Mouse (Mus musculus) forebrain, embryonic 13.5 days (tissue): ENCODE measurements around the gene Ptprj. TPM values are rescaled to one million over a fixed set of nuclear protein-coding genes. Genes with fewer than 3 reads are reported as not detected.

ENCODE experiments used
- ATAC-seq: fragments of 200-750 bp; cut with Nextera tagmentation; 2 replicates; pipeline ENCODE4 v1.8.0; 2017
- H3K27ac ChIP-seq: fragments of 300-500 bp; sonication (generic); 2 replicates; pipeline ENCODE4 v1.5.1; 2015; ENCODE audit warnings: inconsistent platforms, mild to moderate bottlenecking, moderate library complexity
- H3K27me3 ChIP-seq: fragments of 300-500 bp; sonication (generic); 2 replicates; pipeline ENCODE4 v1.6.1; 2015; ENCODE audit warnings: mild to moderate bottlenecking, inconsistent platforms
- H3K36me3 ChIP-seq: fragments of 300-500 bp; sonication (generic); 2 replicates; pipeline ENCODE4 v1.6.1; 2015; ENCODE audit warnings: mild to moderate bottlenecking, inconsistent platforms; ENCODE audit not compliant: poor library complexity, severe bottlenecking
- H3K4me1 ChIP-seq: fragments of 300-500 bp; sonication (generic); 2 replicates; pipeline ENCODE4 v1.6.1; 2015; ENCODE audit warnings: inconsistent platforms
- H3K4me2 ChIP-seq: fragments of 300-500 bp; sonication (generic); 2 replicates; pipeline ENCODE4 v1.6.1; 2015; ENCODE audit warnings: inconsistent platforms, mild to moderate bottlenecking, moderate library complexity
- H3K4me3 ChIP-seq: fragments of 300-500 bp; sonication (generic); 2 replicates; pipeline ENCODE4 v1.5.1; 2015; ENCODE audit warnings: mild to moderate bottlenecking, inconsistent platforms
- H3K9ac ChIP-seq: fragments of 300-500 bp; sonication (generic); 2 replicates; pipeline ENCODE4 v1.6.1; 2015; ENCODE audit warnings: mild to moderate bottlenecking, inconsistent platforms
- H3K9me3 ChIP-seq: fragments of 300-500 bp; sonication (generic); replicated peaks from 2 replicates; pipeline ENCODE4 v1.6.1; 2016; ENCODE audit warnings: inconsistent platforms
- WGBS: fragments of 180-500 bp; shearing (Covaris S2); methylation state at CpG from one replicate; pipeline ENCODE4 v1.1.7; 2015; 5-methylcytosine and 5-hydroxymethylcytosine counted together
- polyA plus RNA-seq: library from polyadenylated mRNA; unstranded; fragments of >200 nt; fragmentation: Nextera tagmentation; extraction: Ambion mirVana; gene quantifications from 2 replicates; pipeline ENCODE4 v1.2.1, GENCODE M21; 2015

The Ptprj gene
- polyA plus RNA-seq, 1 experiment from 2014 or later: 2.1 TPM

GRCm38 (mm10) chr2:90588141-90588540 lies 7.7 kb upstream of the Ptprj start:
- 96% methylated on average over 1 of the region's 1 CpGs for WGBS
- Histone ChIP-seq H3K36me3 (no peaks in the 10 kb centered on the region), H3K9me3 (no peaks in the 10 kb centered on the region; the same call in 1 of the 2 replicates), H3K4me3 (no peak overlapping the region), H3K27me3 (no peaks in the 10 kb centered on the region), H3K9ac (no peak overlapping the region), H3K4me1 (no peaks in the 10 kb centered on the region), H3K4me2 (no peak overlapping the region), H3K27ac (no peak overlapping the region)
- ATAC-seq: no peak

- WGBS: 49% methylated on average over 4 of the region's 4 CpGs
- Histone ChIP-seq H3K4me2 (no peak overlapping the region), H3K27ac (no peak overlapping the region), H3K36me3 (no peaks in the 10 kb centered on the region), H3K4me1 (peaks cover 7% of the 10 kb centered on the region; the same call in 1 of the 2 replicates), H3K9me3 (no peaks in the 10 kb centered on the region), H3K4me3 (no peak overlapping the region), H3K27me3 (peaks cover 7% of the 10 kb centered on the region; the same call in 1 of the 2 replicates), H3K9ac (no peak overlapping the region)
- ATAC-seq: no peak
These were observed 4.1 kb upstream of the Ptprj start for GRCm38 (mm10) chr2:90584506-90584905.

- ATAC-seq: no peak
- no peaks in the 10 kb centered on the region for H3K36me3 ChIP-seq
- H3K27ac ChIP-seq: no peak overlapping the region
- peaks cover 12% of the 10 kb centered on the region for H3K4me1 ChIP-seq
- H3K4me2 ChIP-seq: no peak overlapping the region
- H3K9ac ChIP-seq: no peak overlapping the region
- H3K27me3 ChIP-seq: peaks cover 7% of the 10 kb centered on the region; the same call in 1 of the 2 replicates
- H3K9me3 ChIP-seq: no peaks in the 10 kb centered on the region
- no peak overlapping the region for H3K4me3 ChIP-seq
- WGBS: 19% methylated on average over 5 of the region's 5 CpGs
These were observed 3.2 kb upstream of the Ptprj start for GRCm38 (mm10) chr2:90583628-90584131.

- Histone ChIP-seq H3K4me2 (no peak overlapping the region), H3K9ac (no peak overlapping the region), H3K4me3 (no peak overlapping the region), H3K27me3 (peaks cover 7% of the 10 kb centered on the region; the same call in 1 of the 2 replicates), H3K27ac (no peak overlapping the region), H3K36me3 (no peaks in the 10 kb centered on the region), H3K4me1 (peaks cover 12% of the 10 kb centered on the region), H3K9me3 (no peaks in the 10 kb centered on the region)
- no peak for ATAC-seq
- 47% methylated on average over 2 of the region's 2 CpGs for WGBS
These were observed 2.4 kb upstream of the Ptprj start for GRCm38 (mm10) chr2:90582814-90583213.

- H3K9ac ChIP-seq: no peak overlapping the region
- no peak for ATAC-seq
These were observed 1.9 kb upstream of the Ptprj start for GRCm38 (mm10) chr2:90582311-90582710.

GRCm38 (mm10) chr2:90581796-90582125 lies 1.3 kb upstream of the Ptprj start:
- no peaks in the 10 kb centered on the region for H3K9me3 ChIP-seq
- H3K27me3 ChIP-seq: peaks cover 7% of the 10 kb centered on the region; the same call in 1 of the 2 replicates
- peaks cover 12% of the 10 kb centered on the region for H3K4me1 ChIP-seq
- H3K36me3 ChIP-seq: no peaks in the 10 kb centered on the region
- no peak overlapping the region for H3K27ac ChIP-seq
- 63% methylated on average over 1 of the region's 1 CpGs for WGBS
- ATAC-seq: no peak
- no peak overlapping the region for H3K4me2 ChIP-seq
- no peak overlapping the region for H3K4me3 ChIP-seq
- no peak overlapping the region for H3K9ac ChIP-seq

More at GRCm38 (mm10) chr2:90582311-90582710, 1.9 kb upstream of the Ptprj start:
- H3K36me3 ChIP-seq: no peaks in the 10 kb centered on the region
- peaks cover 12% of the 10 kb centered on the region for H3K4me1 ChIP-seq
- H3K4me3 ChIP-seq: no peak overlapping the region
- no peak overlapping the region for H3K27ac ChIP-seq
- no peak overlapping the region for H3K4me2 ChIP-seq
- peaks cover 7% of the 10 kb centered on the region; the same call in 1 of the 2 replicates for H3K27me3 ChIP-seq
- WGBS: 74% methylated on average over 4 of the region's 4 CpGs
- no peaks in the 10 kb centered on the region for H3K9me3 ChIP-seq

- peak overlapping the region; percentile 81 for H3K4me3 ChIP-seq
- no peaks in the 10 kb centered on the region for H3K9me3 ChIP-seq
- peaks cover 7% of the 10 kb centered on the region; the same call in 1 of the 2 replicates for H3K27me3 ChIP-seq
- ATAC-seq: no peak; the same call in 1 of the 2 replicates
- H3K27ac ChIP-seq: peak overlapping the region; percentile 75
- H3K4me1 ChIP-seq: peaks cover 12% of the 10 kb centered on the region
- peak overlapping the region; percentile 81 for H3K9ac ChIP-seq
- no peaks in the 10 kb centered on the region for H3K36me3 ChIP-seq
- 16% methylated on average over 11 of the region's 11 CpGs for WGBS
- H3K4me2 ChIP-seq: peak overlapping the region; percentile 97
These were observed 754 bp upstream of the Ptprj start for GRCm38 (mm10) chr2:90581006-90581795.

GRCm38 (mm10) chr2:90579728-90580235 lies 665 bp downstream of the Ptprj start:
- peak overlapping the region; percentile 75 for H3K27ac ChIP-seq
- H3K4me3 ChIP-seq: peak overlapping the region; percentile 81
- H3K9ac ChIP-seq: peak overlapping the region; percentile 81
- ATAC-seq: peak; percentile 59
- no peaks in the 10 kb centered on the region for H3K36me3 ChIP-seq
- peaks cover 7% of the 10 kb centered on the region; the same call in 1 of the 2 replicates for H3K27me3 ChIP-seq
- no peaks in the 10 kb centered on the region for H3K9me3 ChIP-seq
- H3K4me1 ChIP-seq: peaks cover 12% of the 10 kb centered on the region
- WGBS: 0% methylated on average over 44 of the region's 44 CpGs
- H3K4me2 ChIP-seq: peak overlapping the region; percentile 97

GRCm38 (mm10) chr2:90579038-90579727 lies 1.3 kb downstream of the Ptprj start:
- Histone ChIP-seq H3K4me1 (peaks cover 12% of the 10 kb centered on the region), H3K9ac (peak overlapping the region; percentile 81), H3K27me3 (peaks cover 7% of the 10 kb centered on the region; the same call in 1 of the 2 replicates), H3K4me3 (peak overlapping the region; percentile 81), H3K9me3 (no peaks in the 10 kb centered on the region), H3K27ac (peak overlapping the region; percentile 75), H3K4me2 (peak overlapping the region; percentile 97), H3K36me3 (no peaks in the 10 kb centered on the region)
- WGBS: 2% methylated on average over 23 of the region's 23 CpGs
- peak; percentile 31 for ATAC-seq

- H3K27me3 ChIP-seq: peaks cover 5% of the 10 kb centered on the region; the same call in 1 of the 2 replicates
These were observed 2.8 kb downstream of the Ptprj start for GRCm38 (mm10) chr2:90577451-90578279.

GRCm38 (mm10) chr2:90576936-90577335 lies 3.5 kb downstream of the Ptprj start:
- H3K9ac ChIP-seq: no peak overlapping the region
- no peaks in the 10 kb centered on the region for H3K27me3 ChIP-seq
- H3K4me1 ChIP-seq: peaks cover 16% of the 10 kb centered on the region
- no peak for ATAC-seq
- no peaks in the 10 kb centered on the region for H3K36me3 ChIP-seq
- 7% methylated on average over 1 of the region's 1 CpGs for WGBS
- H3K4me3 ChIP-seq: no peak overlapping the region
- no peaks in the 10 kb centered on the region for H3K9me3 ChIP-seq
- H3K4me2 ChIP-seq: no peak overlapping the region
- no peak overlapping the region for H3K27ac ChIP-seq

More at GRCm38 (mm10) chr2:90577451-90578279, 2.8 kb downstream of the Ptprj start:
- no peak overlapping the region for H3K4me2 ChIP-seq
- H3K27ac ChIP-seq: no peak overlapping the region
- no peaks in the 10 kb centered on the region for H3K9me3 ChIP-seq
- no peak overlapping the region for H3K4me3 ChIP-seq
- ATAC-seq: no peak
- H3K4me1 ChIP-seq: peaks cover 16% of the 10 kb centered on the region
- no peak overlapping the region for H3K9ac ChIP-seq
- no peaks in the 10 kb centered on the region for H3K36me3 ChIP-seq
- WGBS: 90% methylated on average over 7 of the region's 7 CpGs
